Mouse (Mus musculus): ENCODE data around the gene Olfr393.

Gene Olfr393

DNA sequence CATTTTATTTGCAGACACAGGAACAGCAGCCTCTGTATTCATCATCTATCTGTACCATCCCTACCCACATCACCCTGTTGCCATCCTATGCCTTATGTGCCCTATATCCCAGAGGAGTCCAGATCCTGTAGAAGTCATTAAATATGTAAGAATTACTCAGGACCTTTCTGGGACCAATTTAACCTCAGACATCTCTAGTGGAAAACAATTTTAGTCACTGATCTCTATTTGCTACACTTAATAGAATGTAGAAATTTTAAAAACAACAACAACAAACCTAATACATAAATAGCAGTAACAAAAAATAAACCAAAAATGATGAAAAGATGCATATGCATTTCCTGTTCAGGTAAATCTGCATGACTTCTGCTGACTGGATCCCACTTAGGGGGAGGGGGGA is at the start of gene Olfr393:
Olfr393 (minus strand) TSS at position 101 of the 400 bp plus-strand sequence.
- in situ Hi-C loops (cut with MboI; ENCODE audit: unreplicated experiment in 2 of 2): no loop called here

DNA sequence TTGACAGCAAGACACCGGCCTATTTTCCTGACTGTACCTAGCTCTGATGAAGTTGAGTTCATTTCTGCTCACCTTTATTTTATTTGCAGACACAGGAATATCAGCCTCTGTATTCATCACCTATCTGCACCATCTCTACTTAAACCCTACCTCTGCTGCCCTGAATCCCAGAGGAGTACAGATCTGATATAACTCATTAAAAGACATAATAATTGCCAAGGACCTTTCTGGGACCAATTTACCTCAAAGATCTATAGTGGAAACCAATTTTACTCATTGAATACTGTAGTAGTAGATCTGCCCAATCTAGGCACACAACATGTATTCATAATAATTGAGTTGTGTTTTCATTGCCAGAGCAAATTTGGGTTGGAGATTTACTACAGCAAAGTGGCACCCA is 39.4 kb upstream of the Olfr393 start, which contains the start of gene Olfr394:
Olfr394 (minus strand) TSS at position 101 of the 400 bp plus-strand sequence.
- in situ Hi-C loops (cut with MboI; ENCODE audit: unreplicated experiment in 2 of 2): no loop called here

DNA sequence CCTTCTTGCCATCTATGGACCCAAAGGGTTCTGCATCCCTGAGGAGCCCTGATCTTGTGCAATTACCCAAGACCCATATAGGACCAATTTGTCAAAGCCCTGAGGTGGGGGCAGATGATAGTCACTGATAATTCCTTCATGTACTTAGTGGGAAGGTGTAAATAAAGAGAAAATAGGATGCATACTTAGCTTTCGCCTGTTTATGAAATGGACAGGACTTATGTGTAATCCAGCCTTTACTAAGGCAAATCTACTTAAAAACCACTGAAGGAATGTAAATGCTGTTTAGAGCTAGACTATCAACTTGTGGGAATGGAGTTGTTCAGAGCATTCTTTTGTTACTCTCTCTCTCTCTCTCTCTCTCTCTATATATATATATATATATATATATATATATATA is 34.3 kb downstream of the Olfr393 start, which contains the start of gene Olfr392:
Olfr392 (minus strand) TSS at position 101 of the 400 bp plus-strand sequence.
- in situ Hi-C loops (cut with MboI; ENCODE audit: unreplicated experiment in 2 of 2): no loop called here

DNA sequence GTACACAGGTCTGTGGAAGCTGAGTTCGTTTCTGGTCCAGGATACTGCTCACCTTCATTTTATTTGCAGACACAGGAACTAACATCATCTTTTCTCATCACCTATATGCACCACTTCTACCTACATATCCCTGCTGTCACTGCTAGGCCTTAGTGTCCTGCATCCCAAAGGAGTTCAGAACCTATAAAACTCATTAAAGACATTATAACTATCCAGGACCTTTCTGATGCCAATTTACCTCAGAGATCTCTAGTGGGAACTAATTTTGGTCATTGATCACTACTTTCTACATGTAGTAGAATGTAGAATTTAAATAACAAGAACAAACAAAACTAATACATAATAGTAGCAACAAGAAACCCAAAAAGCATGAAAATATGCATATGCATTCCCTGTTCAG is 48.3 kb downstream of the Olfr393 start, which contains the start of gene Olfr391-ps:
Olfr391-ps (minus strand) TSS at position 101 of the 400 bp plus-strand sequence.
- in situ Hi-C loops (cut with MboI; ENCODE audit: unreplicated experiment in 2 of 2): no loop called here
